In genomic region chr13:44833353-44833752, GRCm38 (mm10) we compare ENCODE assay signal across 9 mouse cellular contexts.
A peak's percentile ranks its signal among the peaks of the same experiment; 100 is the strongest.
DNase-seq lines count a peak whose midpoint lies in the region; ATAC-seq and TF ChIP-seq lines count a peak whose summit lies in the region.
"Had no signal": no experiment of that assay in that cellular context is flagged by ENCODE, and none has a peak within 500 bp of the region (broad histone marks: within the 10 kb centered on the region; RNA-seq: fewer than 3 reads in every experiment).

No protein-coding gene starts in this region.

- no peaks in the 10 kb centered on the region; the same call in 1 of the 2 replicates for H3K4me1 ChIP-seq in liver, adult 2 months (ENCODE audit: control insufficient read depth, insufficient read depth, low read length)
- no peaks in the 10 kb centered on the region for H3K4me1 ChIP-seq in liver, embryonic 11.5 days (replicated peaks; ENCODE audit: control insufficient read depth, insufficient read depth, low read length)
- peaks cover 96% of the 10 kb centered on the region for H3K4me1 ChIP-seq in E14TG2a.4 (replicated peaks; ENCODE audit: low read depth, low read length)

- peaks cover 15% of the 10 kb centered on the region; the same call in 1 of the 2 replicates for H3K79me2 ChIP-seq in liver, adult 2 months (ENCODE audit: control insufficient read depth, insufficient read depth, low read length)

- no peak for ATAC-seq in liver, embryonic 11.5 days (replicated peaks; ENCODE audit: low FRiP score)
- ATAC-seq in neutrophil, adult 5-6 weeks (ENCODE audit: extremely low read depth, insufficient number of reproducible peaks, low FRiP score, poor library complexity, severe bottlenecking): peak; percentile 44; the same call in 1 of the 2 replicates

- H3K27me3 ChIP-seq in liver, adult 2 months (ENCODE audit: control insufficient read depth, insufficient read depth, low read length): no peaks in the 10 kb centered on the region
- H3K27me3 ChIP-seq in liver, embryonic 11.5 days (replicated peaks; ENCODE audit: control insufficient read depth, insufficient read depth, low read length): no peaks in the 10 kb centered on the region
- H3K27me3 ChIP-seq in E14TG2a.4 (ENCODE audit: insufficient read depth, low read length): no peaks in the 10 kb centered on the region

- H3K9me3 ChIP-seq in liver, embryonic 11.5 days (ENCODE audit: control insufficient read depth, low read length): no peaks in the 10 kb centered on the region
- H3K9me3 ChIP-seq in E14TG2a.4 (ENCODE audit: low read length): no peaks in the 10 kb centered on the region

- no peak overlapping the region for H3K4me2 ChIP-seq in liver, embryonic 11.5 days

- TF ChIP-seq POLR2A in liver, adult 2 months (IDR thresholded peaks at IDR 0.05; ENCODE audit: extremely low read depth, insufficient read depth, low read length): no peak

- H3K4me3 ChIP-seq in liver, adult 2 months (ENCODE audit: insufficient read depth, low read depth, low read length): no peak overlapping the region
- H3K4me3 ChIP-seq in liver, embryonic 11.5 days (ENCODE audit: low read depth, low read length): no peak overlapping the region
- H3K4me3 ChIP-seq in E14TG2a.4 (replicated peaks; ENCODE audit: low read length): no peak overlapping the region
- H3K4me3 ChIP-seq: erythroblast, embryonic 14.5 days had no signal

- no peak overlapping the region for H3K27ac ChIP-seq in liver, adult 2 months (replicated peaks; ENCODE audit: insufficient read depth, low read depth, low read length)
- H3K27ac ChIP-seq in liver, embryonic 11.5 days (ENCODE audit: low read depth, low read length): no peak overlapping the region

- no peaks in the 10 kb centered on the region for H3K36me3 ChIP-seq in liver, adult 2 months (ENCODE audit: control insufficient read depth, insufficient read depth, low read length)
- H3K36me3 ChIP-seq in liver, embryonic 11.5 days (ENCODE audit: control insufficient read depth, insufficient read depth, low read length): no peaks in the 10 kb centered on the region
- H3K36me3 ChIP-seq in E14TG2a.4 (ENCODE audit: insufficient read depth, low read length): peaks cover 84% of the 10 kb centered on the region

- peak; percentile 45 for DNase-seq in liver, adult 2 months (ENCODE audit: extremely low read depth, low read depth, low spot score)
- DNase-seq in liver, embryonic 11.5 days (ENCODE audit: low spot score): no peak
- peak; percentile 90 for DNase-seq in brain, adult 2 months (ENCODE audit: low read depth, low spot score)
- peak; percentile 13 to 77 for DNase-seq in frontal cortex, adult 2 months (ENCODE audit: extremely low spot score in 1 of 2, low spot score in 1 of 2)
- DNase-seq in layer of hippocampus, adult 9-10 months (ENCODE audit: low spot score): peak; percentile 55
- DNase-seq in gastrocnemius, postnatal 10 days: no peak

- no peak for TF ChIP-seq CTCF in liver, adult 2 months (IDR thresholded peaks at IDR 0.05; ENCODE audit: low read depth, low read length)
- peak; percentile 22; the same call in 1 of the 2 replicates for TF ChIP-seq CTCF in E14TG2a.4 (conservative IDR thresholded peaks at IDR 0.05; ENCODE audit: low read length)

- WGBS in liver, adult 2 months: 59% methylated on average over 3 of the region's 3 CpGs
- WGBS in liver, embryonic 11.5 days: 54% methylated on average over 3 of the region's 3 CpGs

- H3K9ac ChIP-seq in liver, adult 2 months (ENCODE audit: low read depth, low read length): no peak overlapping the region
- no peak overlapping the region for H3K9ac ChIP-seq in liver, embryonic 11.5 days (ENCODE audit: low read depth, low read length)

Comparison
In these comparisons a context has a peak if more than half of its experiments do, and no peak if none do; other contexts are left out.
1. DNase-seq: peak in liver, adult 2 months (single experiment), brain, adult 2 months (single experiment), frontal cortex, adult 2 months (2 of 2) and layer of hippocampus, adult 9-10 months (single experiment); none in liver, embryonic 11.5 days (single experiment) and gastrocnemius, postnatal 10 days (single experiment).